Mouse (Mus musculus) bone marrow, adult 2 months (tissue): ENCODE results near the gene Fshb.

Experiments used
- CTCF ChIP-seq: fragments of 200-500 bp; IDR thresholded peaks from 2 replicates; pipeline ENCODE4 v1.5.1; 2011; ENCODE audit warnings: low read length, control low read depth; ENCODE audit not compliant: control insufficient read depth, insufficient read depth
- POLR2A ChIP-seq: fragments of 200-500 bp; IDR thresholded peaks from 2 replicates; pipeline ENCODE4 v1.6.1; 2011; ENCODE audit warnings: low read depth, mild to moderate bottlenecking, control low read depth, low read length, borderline replicate concordance; ENCODE audit not compliant: control insufficient read depth

DNA sequence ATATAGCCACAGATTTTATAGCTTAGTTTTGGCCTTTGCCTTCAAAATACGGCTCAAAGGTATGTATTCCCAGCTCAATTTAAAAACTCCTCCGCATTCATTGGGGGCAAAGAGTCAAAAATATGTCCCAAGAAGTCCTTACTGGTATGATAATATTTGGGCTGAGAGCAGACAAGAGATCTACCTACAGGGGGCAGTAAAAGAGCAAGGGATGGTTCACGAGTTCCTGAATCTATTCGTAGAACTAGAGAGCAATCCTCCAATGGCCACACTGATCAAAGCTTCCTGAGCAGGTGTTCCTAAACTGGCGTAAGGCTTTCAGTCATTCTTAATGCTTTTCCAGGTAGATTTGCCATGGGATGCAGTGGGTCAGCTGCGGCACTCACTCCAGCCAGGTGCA lies 49.3 kb downstream of the Fshb start:
- TF ChIP-seq POLR2A (no peak), CTCF (no peak)
